Mouse (Mus musculus) lung, postnatal 36 days (tissue): ENCODE measurements around the gene Zfp229.
"Not testable (repeated sequence)": the region's sequence is repeated elsewhere in the genome, so short reads cannot be mapped to it uniquely, and the experiment has no call there.

Experiments
- DNase-seq: peaks from one replicate; pipeline ENCODE4 v3.0.0; 2022; ENCODE audit warnings: mixed read lengths

Gene Zfp229

GRCm38 (mm10) chr17:21730495-21730894 lies at the start of gene Zfp229:
TSS of gene Zfp229 (plus strand) at chr17:21730795.
- DNase-seq: not testable (repeated sequence)

- DNase-seq: no peak
These were observed 39.0 kb upstream of the Zfp229 start, which contains the start of gene Gm10226 for GRCm38 (mm10) chr17:21691560-21691959. TSS of gene Gm10226 (plus strand) at chr17:21691860.

- DNase-seq: no peak
These were observed 37.3 kb upstream of the Zfp229 start for GRCm38 (mm10) chr17:21693342-21693741.

DNA sequence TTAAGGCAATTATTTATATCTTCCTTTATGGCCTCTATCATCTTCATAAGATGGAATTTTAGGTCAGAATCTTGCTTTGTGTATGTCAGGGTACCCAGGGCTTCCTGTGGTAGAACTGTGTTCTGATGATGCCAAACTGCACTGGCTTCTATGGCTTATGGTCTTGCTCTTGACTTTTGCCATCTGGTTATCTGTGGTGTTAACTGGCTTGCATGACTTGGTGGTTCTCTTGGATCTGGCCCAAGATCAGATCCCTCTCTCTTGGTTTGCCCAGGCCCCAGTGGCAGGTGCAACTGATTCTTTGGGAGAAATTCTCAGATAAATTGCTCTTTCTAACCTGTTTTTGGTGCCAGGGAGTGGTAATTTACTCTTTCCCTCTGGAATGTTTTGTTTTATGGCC lies 34.5 kb upstream of the Zfp229 start:
- DNase-seq: no peak

GRCm38 (mm10) chr17:21702281-21703240 lies 28.0 kb upstream of the Zfp229 start:
- DNase-seq: no peak

DNA sequence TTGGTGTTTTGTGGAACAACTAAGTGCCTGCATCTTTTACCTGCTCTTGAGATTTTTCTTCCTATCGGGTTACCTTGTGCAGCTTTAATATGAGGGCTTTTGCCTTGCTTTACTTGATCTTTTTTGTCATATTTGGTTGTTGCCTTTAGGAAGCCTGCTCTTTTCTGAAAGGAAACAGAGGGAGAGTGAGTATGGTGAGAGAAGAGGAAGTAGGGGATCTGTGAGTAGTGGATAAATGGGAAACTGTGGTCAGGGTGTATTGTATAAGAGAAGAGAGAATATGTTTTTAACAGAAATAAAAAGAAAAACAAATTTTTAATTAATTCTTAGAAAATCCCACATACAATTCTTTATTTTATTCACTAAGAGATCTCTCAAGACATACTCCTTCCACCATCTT lies 27.2 kb upstream of the Zfp229 start:
- no peak for DNase-seq

GRCm38 (mm10) chr17:21707343-21707996 lies 23.1 kb upstream of the Zfp229 start, which contains the start of gene Zfp760:
TSS of gene Zfp760 (plus strand) at chr17:21707741.
- peak; percentile 97 for DNase-seq

DNA sequence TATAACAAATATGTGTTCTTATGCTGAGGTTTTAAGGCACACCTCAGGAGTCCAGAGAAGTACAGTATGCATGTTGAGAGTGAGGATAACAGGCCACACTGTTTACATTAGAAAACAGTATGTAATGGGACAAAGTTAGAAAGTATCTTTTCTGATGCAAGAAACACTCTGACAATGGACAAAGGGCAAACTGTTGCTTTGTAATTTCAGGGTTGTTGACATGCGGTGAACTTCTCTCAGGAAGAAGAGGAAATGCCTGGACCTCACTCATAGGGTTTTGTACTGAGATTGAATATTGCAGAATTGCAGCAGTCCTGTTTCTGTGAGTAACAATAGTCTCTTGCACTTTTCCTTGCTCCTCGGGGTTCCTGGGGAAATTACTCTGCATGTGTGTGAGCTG lies 22.2 kb upstream of the Zfp229 start:
- DNase-seq: peak; percentile 6

- DNase-seq: no peak
These were observed 2.5 kb downstream of the Zfp229 start for GRCm38 (mm10) chr17:21733049-21733448.

DNA sequence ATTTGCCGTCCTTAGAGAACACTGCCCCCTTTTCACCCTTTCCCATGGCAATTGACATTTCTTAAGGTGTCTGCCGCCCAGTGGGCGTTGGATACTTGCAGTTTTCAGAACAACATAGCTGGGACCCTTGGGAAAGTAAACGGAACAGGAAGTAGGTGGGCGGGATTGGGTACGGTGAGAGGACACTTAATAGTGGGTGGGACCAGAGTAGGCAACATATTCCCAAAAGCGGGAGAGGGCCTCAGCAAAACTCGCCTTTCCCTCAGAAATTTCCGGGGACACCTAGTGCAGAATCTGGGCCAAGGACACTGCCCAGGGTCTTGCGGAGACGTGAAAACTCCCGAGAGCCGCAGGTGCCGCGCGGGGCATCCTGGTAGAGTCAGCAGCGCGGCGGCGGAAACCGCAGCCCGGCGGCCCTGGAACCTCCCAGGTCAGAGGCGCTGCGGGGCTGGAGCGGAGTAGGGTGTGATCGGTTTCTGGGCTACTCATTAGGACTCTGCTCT lies 3.0 kb downstream of the Zfp229 start:
- peak; percentile 90 for DNase-seq

DNA sequence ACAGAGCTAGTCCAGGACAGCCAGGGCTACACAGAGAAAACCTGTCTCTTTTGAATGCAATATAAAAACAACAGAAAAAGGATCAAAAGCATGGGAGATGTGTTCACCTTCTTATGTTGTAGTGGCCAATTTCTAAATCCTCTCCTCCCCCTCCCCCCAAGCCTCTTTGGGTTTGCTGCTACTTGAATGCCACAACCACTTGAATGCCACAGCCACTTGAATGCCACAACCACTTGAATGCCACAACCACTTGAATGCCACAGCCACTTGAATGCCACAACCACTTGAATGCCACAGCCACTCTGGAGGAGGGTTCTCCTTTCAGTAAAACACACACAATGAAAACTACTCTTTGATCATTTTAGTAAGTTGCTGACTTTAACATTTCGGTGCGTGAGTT lies 22.2 kb downstream of the Zfp229 start:
- peak; percentile 75 for DNase-seq

- peak; percentile 9 for DNase-seq
These were observed 23.0 kb downstream of the Zfp229 start for GRCm38 (mm10) chr17:21753342-21754208.

- DNase-seq: no peak
These were observed 39.7 kb downstream of the Zfp229 start for GRCm38 (mm10) chr17:21770336-21770735.

- DNase-seq: no peak
These were observed 61.7 kb downstream of the Zfp229 start for GRCm38 (mm10) chr17:21792256-21792655.

DNA sequence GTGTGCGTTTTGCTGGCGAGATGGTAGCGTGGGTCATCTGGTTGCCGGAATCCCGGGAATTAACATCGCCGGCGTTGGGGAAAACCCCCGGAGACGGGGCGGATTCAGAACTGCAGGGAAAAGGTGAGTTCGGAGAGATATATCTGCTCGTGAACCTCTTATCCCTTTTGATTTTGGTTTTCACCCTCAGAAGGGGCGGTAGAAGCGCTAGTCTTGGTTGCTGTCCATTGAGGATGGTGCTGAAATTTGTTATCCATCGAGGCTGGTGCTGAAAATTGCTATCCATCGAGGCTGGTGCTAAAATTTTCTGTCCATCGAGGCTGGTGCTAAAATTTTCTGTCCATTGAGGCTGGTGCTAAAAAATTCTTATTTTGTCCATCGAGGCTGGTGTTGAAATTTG lies 70.8 kb downstream of the Zfp229 start:
- not testable (repeated sequence) for DNase-seq
